Comparison of ENCODE assay signal across 14 mouse cellular contexts in the genomic region with DNA sequence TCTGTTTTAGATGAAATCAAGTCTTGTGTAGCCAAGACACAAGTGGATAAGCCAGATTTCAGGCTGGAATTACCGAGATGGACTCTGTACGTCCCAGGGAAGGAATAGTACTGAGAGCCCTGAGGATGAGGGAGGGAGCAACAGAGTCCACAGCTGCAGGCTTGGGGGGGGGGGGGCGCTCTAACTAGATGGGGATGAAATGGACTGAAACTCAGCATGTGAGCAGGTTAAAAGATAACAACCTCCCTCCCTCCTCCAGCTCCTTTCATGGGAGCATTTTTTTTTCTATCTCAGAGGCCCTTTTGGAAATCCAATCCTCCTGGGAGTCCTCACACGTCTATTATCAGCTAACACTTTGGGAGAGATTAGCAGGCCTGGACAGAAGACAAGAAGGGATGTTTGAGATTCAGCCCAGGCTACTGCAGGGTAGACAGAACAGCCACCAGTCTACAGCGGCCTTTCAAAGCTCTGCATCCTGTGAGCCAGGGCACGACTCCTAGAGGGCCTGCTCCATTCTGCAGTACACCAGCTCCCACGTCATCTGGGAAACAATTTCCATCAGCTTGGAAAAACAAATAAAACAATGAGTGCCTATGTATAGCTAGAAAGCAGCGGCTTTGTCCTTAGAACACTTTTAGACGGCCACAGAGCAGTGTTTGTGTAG. TPM values are rescaled to one million over a fixed set of nuclear protein-coding genes. Genes with fewer than 3 reads are reported as not detected.
DNase-seq lines count a peak whose midpoint lies in the region; ATAC-seq and TF ChIP-seq lines count a peak whose summit lies in the region.
"Had no signal": no experiment of that assay in that cellular context is flagged by ENCODE, and none has a peak within 500 bp of the region (broad histone marks: within the 10 kb centered on the region; RNA-seq: fewer than 3 reads in every experiment).

No protein-coding gene starts in this region.

- peak overlapping the region; percentile 76 for H3K27ac ChIP-seq in heart, embryonic 10.5 days
- peak overlapping the region; percentile 66 for H3K27ac ChIP-seq in kidney, embryonic 15.5 days
- peak overlapping the region; percentile 17; the same call in 1 of the 2 replicates for H3K27ac ChIP-seq in heart, embryonic 16.5 days (ENCODE audit: low read length)
- no peak overlapping the region for H3K27ac ChIP-seq in stomach, postnatal 0 days (replicated peaks)

- H3K4me2 ChIP-seq in kidney, embryonic 15.5 days: no peak overlapping the region
- no peak overlapping the region for H3K4me2 ChIP-seq in heart, embryonic 16.5 days (ENCODE audit: low read depth, low read length)
- H3K4me2 ChIP-seq in stomach, postnatal 0 days (replicated peaks; ENCODE audit: low read depth): no peak overlapping the region

- TF ChIP-seq CTCF in stomach, postnatal 0 days (IDR thresholded peaks at IDR 0.05; ENCODE audit: low read depth): no peak

- H3K36me3 ChIP-seq in heart, embryonic 10.5 days: no peaks in the 10 kb centered on the region
- H3K36me3 ChIP-seq in kidney, embryonic 15.5 days: no peaks in the 10 kb centered on the region
- H3K36me3 ChIP-seq in heart, embryonic 16.5 days (ENCODE audit: control insufficient read depth, insufficient read depth): no peaks in the 10 kb centered on the region
- H3K36me3 ChIP-seq in stomach, postnatal 0 days (ENCODE audit: control insufficient read depth, insufficient read depth, low read length): no peaks in the 10 kb centered on the region

- WGBS in heart, embryonic 10.5 days: 7% methylated on average over 9 of the region's 9 CpGs
- 19% methylated on average over 9 of the region's 9 CpGs for WGBS in kidney, embryonic 15.5 days
- 17% methylated on average over 9 of the region's 9 CpGs for WGBS in heart, embryonic 16.5 days
- 39% methylated on average over 8 of the region's 9 CpGs for WGBS in stomach, postnatal 0 days

- ATAC-seq in kidney, embryonic 15.5 days (replicated peaks; ENCODE audit: low FRiP score): no peak
- ATAC-seq in heart, embryonic 16.5 days (replicated peaks; ENCODE audit: extremely low read depth, insufficient read depth, low FRiP score): peak; percentile 25; the same call in 1 of the 2 replicates
- no peak for ATAC-seq in stomach, postnatal 0 days (ENCODE audit: low FRiP score, low TSS enrichment)
- no peak for ATAC-seq in cerebellum, adult (ENCODE audit: insufficient number of reproducible peaks, low FRiP score, low TSS enrichment)
- ATAC-seq: activated CD4-positive, CD25-positive, alpha-beta regulatory T cell, adult 4 months had no signal

- no peak for TF ChIP-seq EP300 in stomach, postnatal 0 days (optimal IDR thresholded peaks at IDR 0.05)

- no peak overlapping the region for H3K9ac ChIP-seq in kidney, embryonic 15.5 days
- H3K9ac ChIP-seq in heart, embryonic 16.5 days (ENCODE audit: low read length): no peak overlapping the region
- no peak overlapping the region for H3K9ac ChIP-seq in stomach, postnatal 0 days (ENCODE audit: low read length)

- H3K27me3 ChIP-seq in heart, embryonic 10.5 days (ENCODE audit: insufficient read depth, poor library complexity, severe bottlenecking): peaks cover 6% of the 10 kb centered on the region; the same call in 1 of the 2 replicates
- H3K27me3 ChIP-seq in kidney, embryonic 15.5 days: peaks cover 29% of the 10 kb centered on the region
- H3K27me3 ChIP-seq in heart, embryonic 16.5 days (ENCODE audit: control insufficient read depth, insufficient read depth, low read length): peaks cover 9% of the 10 kb centered on the region; the same call in 1 of the 2 replicates
- no peaks in the 10 kb centered on the region for H3K27me3 ChIP-seq in stomach, postnatal 0 days (ENCODE audit: control insufficient read depth, insufficient read depth, low read length)

- no peak overlapping the region; the same call in 1 of the 2 replicates for H3K4me3 ChIP-seq in heart, embryonic 10.5 days
- no peak overlapping the region for H3K4me3 ChIP-seq in kidney, embryonic 15.5 days (replicated peaks)
- H3K4me3 ChIP-seq in heart, embryonic 16.5 days (ENCODE audit: low read length): no peak overlapping the region
- no peak overlapping the region for H3K4me3 ChIP-seq in stomach, postnatal 0 days (ENCODE audit: low read depth, low read length)

- peaks cover 73% of the 10 kb centered on the region for H3K4me1 ChIP-seq in heart, embryonic 10.5 days
- peaks cover 81% of the 10 kb centered on the region for H3K4me1 ChIP-seq in kidney, embryonic 15.5 days
- peaks cover 53% of the 10 kb centered on the region for H3K4me1 ChIP-seq in heart, embryonic 16.5 days (ENCODE audit: control insufficient read depth, insufficient read depth, low read length)
- peaks cover 9% of the 10 kb centered on the region; the same call in 1 of the 2 replicates for H3K4me1 ChIP-seq in stomach, postnatal 0 days (replicated peaks; ENCODE audit: control insufficient read depth, insufficient read depth)

- H3K9me3 ChIP-seq in heart, embryonic 10.5 days: no peaks in the 10 kb centered on the region
- H3K9me3 ChIP-seq in kidney, embryonic 15.5 days (replicated peaks): no peaks in the 10 kb centered on the region
- no peaks in the 10 kb centered on the region for H3K9me3 ChIP-seq in heart, embryonic 16.5 days (replicated peaks; ENCODE audit: control insufficient read depth, low read length)
- no peaks in the 10 kb centered on the region for H3K9me3 ChIP-seq in stomach, postnatal 0 days (ENCODE audit: control insufficient read depth, low read length)

- peak; percentile 87 for DNase-seq in heart, embryonic 10.5 days (ENCODE audit: low spot score)
- no peak for DNase-seq in heart, postnatal 4 days
- no peak for DNase-seq in kidney, adult 8-10 months
- peak; percentile 87 for DNase-seq in brain, adult 2 months (ENCODE audit: low read depth, low spot score)
- DNase-seq in stomach, postnatal 0 days (ENCODE audit: low spot score): no peak
- DNase-seq: cerebellum, adult 2 months; gastrocnemius, postnatal 14 days; left cerebral cortex, postnatal 4 days; right cerebral cortex, postnatal 4 days; thymus, postnatal 36 days had no signal

RNA-seq across cellular contexts. Expression of a gene that starts 50.8 kb away (rescaled TPM):
- 4.5 and 6.2 TPM in 2 replicates for polyA plus RNA-seq in heart, embryonic 10.5 days (2016; fragmentation: Nextera tagmentation; extraction: Ambion mirVana)
- 10 to 100 TPM; 39.5 to 47.6 TPM for total RNA-seq in heart, postnatal 4 days (2021)
- polyA plus RNA-seq in kidney, embryonic 15.5 days (2015; fragmentation: Nextera tagmentation; extraction: Ambion mirVana): 5.6 and 5.7 TPM in 2 replicates
- polyA plus RNA-seq in heart, embryonic 16.5 days (2015; fragmentation: Nextera tagmentation; extraction: Ambion mirVana): 2.3 and 2.9 TPM in 2 replicates
- polyA plus RNA-seq in stomach, postnatal 0 days (2015; fragmentation: Nextera tagmentation; extraction: Ambion mirVana): 3.3 and 3.9 TPM in 2 replicates

Comparison
In these comparisons a context has a peak if more than half of its experiments do, and no peak if none do; other contexts are left out.
1. DNase-seq: peak in heart, embryonic 10.5 days (single experiment) and brain, adult 2 months (single experiment); none in heart, postnatal 4 days (single experiment), kidney, adult 8-10 months (0 of 2) and stomach, postnatal 0 days (single experiment).